Comparison of ENCODE assay signal across 25 mouse cellular contexts in the genomic region with DNA sequence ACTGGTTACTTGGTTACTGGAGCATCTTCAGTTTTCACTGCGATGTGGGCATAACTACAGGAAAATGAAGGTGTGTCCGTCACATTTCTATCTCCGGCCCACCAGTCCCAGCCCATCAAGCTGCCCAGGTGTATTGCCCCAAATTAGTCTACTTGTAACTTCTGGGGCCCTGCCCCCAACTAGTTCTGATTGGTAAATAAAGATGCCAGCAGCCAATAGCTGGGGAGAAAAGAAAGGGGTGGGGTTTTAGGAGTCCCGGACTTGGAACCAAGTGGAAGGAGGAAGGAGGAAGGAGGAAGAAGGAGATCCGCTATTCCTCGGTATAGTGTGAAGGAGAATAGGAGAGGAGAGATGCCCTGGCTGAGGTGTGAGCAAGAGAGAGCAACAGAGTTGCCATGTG.
DNase-seq lines count a peak whose midpoint lies in the region; ATAC-seq and TF ChIP-seq lines count a peak whose summit lies in the region.
"Had no signal": no experiment of that assay in that cellular context is flagged by ENCODE, and none has a peak within 500 bp of the region (broad histone marks: within the 10 kb centered on the region; RNA-seq: fewer than 3 reads in every experiment).

No protein-coding gene starts in this region.

- no peak overlapping the region for H3K9ac ChIP-seq in intestine, postnatal 0 days (ENCODE audit: low read depth, low read length)
- H3K9ac ChIP-seq in intestine, embryonic 16.5 days (ENCODE audit: low read depth, low read length), result no peak overlapping the region
- no peak overlapping the region for H3K9ac ChIP-seq in ES-E14 (ENCODE audit: insufficient read depth, low read depth, low read length, poor library complexity, severe bottlenecking)
- H3K9ac ChIP-seq: embryonic facial prominence, embryonic 12.5 days; embryonic facial prominence, embryonic 15.5 days; forebrain, embryonic 15.5 days; heart, embryonic 13.5 days; hindbrain, embryonic 14.5 days had no signal

- peak; percentile 75 for DNase-seq in A20 (ENCODE audit: low read depth, low spot score)
- no peak for DNase-seq in ES-E14 (ENCODE audit: low read depth, low spot score)
- DNase-seq in ZHBTc4 (ENCODE audit: low read depth, low spot score), result peak; percentile 43
- no peak for DNase-seq in ovary, postnatal 14 days (ENCODE audit: low spot score)
- no peak for DNase-seq in MN1 (ENCODE audit: low spot score)
- DNase-seq: adrenal gland, adult 2 months; adrenal gland, postnatal 14 days; B cell, adult 2 months; cerebellum, adult 11 months; cerebellum, adult 2 months; cerebellum, adult 9-11 months; cerebellum, postnatal 25 days; gastrocnemius, postnatal 25 days; heart, adult 2 months; heart, postnatal 14 days; heart, postnatal 4 days had no signal

- no peak overlapping the region for H3K4me2 ChIP-seq in intestine, postnatal 0 days (replicated peaks; ENCODE audit: low read depth)
- no peak overlapping the region for H3K4me2 ChIP-seq in intestine, embryonic 16.5 days (ENCODE audit: low read depth, low read length)
- H3K4me2 ChIP-seq: embryonic facial prominence, embryonic 12.5 days; embryonic facial prominence, embryonic 15.5 days; forebrain, embryonic 15.5 days; heart, embryonic 13.5 days; hindbrain, embryonic 14.5 days had no signal

- no peak overlapping the region for H3K4me3 ChIP-seq in intestine, postnatal 0 days (ENCODE audit: low read depth, low read length)
- no peak overlapping the region for H3K4me3 ChIP-seq in intestine, embryonic 16.5 days (ENCODE audit: low read length)
- peak overlapping the region in 1 of 2 experiments; percentile 40; a peak in 2 of 4 replicates for H3K4me3 ChIP-seq in ES-E14 (ENCODE audit: insufficient read depth in 1 of 2, low read depth in 1 of 2, low read length in 2 of 2, poor library complexity in 1 of 2, severe bottlenecking in 1 of 2)
- H3K4me3 ChIP-seq: embryonic facial prominence, embryonic 12.5 days; embryonic facial prominence, embryonic 15.5 days; forebrain, embryonic 15.5 days; heart, adult 2 months; heart, embryonic 10.5 days; heart, embryonic 13.5 days had no signal

- 0 out of 2 replicates have a peak, but pooled peaks have one; percentile 23 for ATAC-seq in intestine, postnatal 0 days
- no peak for ATAC-seq in intestine, embryonic 16.5 days
- ATAC-seq: forebrain, embryonic 15.5 days had no signal

- peaks cover 8% of the 10 kb centered on the region; the same call in 1 of the 2 replicates for H3K4me1 ChIP-seq in intestine, postnatal 0 days (replicated peaks; ENCODE audit: control insufficient read depth, insufficient read depth, low read length)
- peaks cover 15% of the 10 kb centered on the region for H3K4me1 ChIP-seq in intestine, embryonic 16.5 days (ENCODE audit: control insufficient read depth, insufficient read depth, low read length)
- H3K4me1 ChIP-seq in ES-E14 (ENCODE audit: control insufficient read depth in 2 of 2, insufficient read depth in 2 of 2, low read length in 2 of 2, poor library complexity in 1 of 2), result peaks cover 9 to 24% of the 10 kb centered on the region in 2 experiments; a peak in 3 of 4 replicates
- H3K4me1 ChIP-seq: forebrain, embryonic 15.5 days had no signal

- no peak overlapping the region for H3K27ac ChIP-seq in intestine, postnatal 0 days (ENCODE audit: low read depth, low read length)
- no peak overlapping the region for H3K27ac ChIP-seq in intestine, embryonic 16.5 days (ENCODE audit: low read length)
- H3K27ac ChIP-seq in ES-E14 (ENCODE audit: insufficient read depth, low read depth, low read length, poor library complexity, severe bottlenecking), result no peak overlapping the region
- H3K27ac ChIP-seq: embryonic facial prominence, embryonic 12.5 days; embryonic facial prominence, embryonic 15.5 days; forebrain, embryonic 15.5 days; heart, adult 2 months; heart, embryonic 10.5 days; heart, embryonic 13.5 days; hindbrain, embryonic 14.5 days had no signal

- H3K36me3 ChIP-seq in intestine, postnatal 0 days (ENCODE audit: control insufficient read depth, insufficient read depth), result no peaks in the 10 kb centered on the region
- no peaks in the 10 kb centered on the region for H3K36me3 ChIP-seq in intestine, embryonic 16.5 days (ENCODE audit: control insufficient read depth, insufficient read depth, low read length)
- no peaks in the 10 kb centered on the region for H3K36me3 ChIP-seq in ES-E14 (ENCODE audit: control insufficient read depth, insufficient read depth, low read length, poor library complexity, severe bottlenecking)
- H3K36me3 ChIP-seq: embryonic facial prominence, embryonic 12.5 days; embryonic facial prominence, embryonic 15.5 days; forebrain, embryonic 15.5 days; G1E; heart, embryonic 10.5 days; heart, embryonic 13.5 days had no signal

- TF ChIP-seq CTCF in intestine, postnatal 0 days (IDR thresholded peaks at IDR 0.05; ENCODE audit: low read depth), result no peak

- no peaks in the 10 kb centered on the region for H3K27me3 ChIP-seq in intestine, postnatal 0 days (replicated peaks; ENCODE audit: control insufficient read depth, insufficient read depth, low read length)
- H3K27me3 ChIP-seq in intestine, embryonic 16.5 days (replicated peaks; ENCODE audit: control insufficient read depth, insufficient read depth, low read length), result no peaks in the 10 kb centered on the region
- H3K27me3 ChIP-seq: embryonic facial prominence, embryonic 15.5 days; forebrain, embryonic 15.5 days had no signal

- in situ Hi-C loops in ES-E14 (cut with MboI; ENCODE audit: low sequenced_read_pairs in 2 of 2, unreplicated experiment in 2 of 2), result no loop called here

- 54% methylated on average over 6 of the region's 6 CpGs for WGBS in intestine, postnatal 0 days
- 58% methylated on average over 6 of the region's 6 CpGs for WGBS in intestine, embryonic 16.5 days

- no peaks in the 10 kb centered on the region for H3K9me3 ChIP-seq in intestine, postnatal 0 days (ENCODE audit: control insufficient read depth)
- no peaks in the 10 kb centered on the region for H3K9me3 ChIP-seq in intestine, embryonic 16.5 days (ENCODE audit: control insufficient read depth, low read length)
- no peaks in the 10 kb centered on the region for H3K9me3 ChIP-seq in ES-E14 (ENCODE audit: control insufficient read depth, insufficient read depth, low read depth, low read length)
- H3K9me3 ChIP-seq: embryonic facial prominence, embryonic 12.5 days; embryonic facial prominence, embryonic 15.5 days; forebrain, embryonic 15.5 days; G1E; heart, embryonic 10.5 days; heart, embryonic 13.5 days had no signal

TF ChIP-seq in ES-E14, 5 proteins besides CTCF, POLR2A, EP300 and RAD21:
- TF ChIP-seq MAFK (IDR thresholded peaks at IDR 0.05; ENCODE audit: insufficient read depth, low read depth, low read length), result no peak
- TF ChIP-seq HCFC1 (IDR thresholded peaks at IDR 0.05; ENCODE audit: borderline replicate concordance, insufficient read depth, low read length), result no peak
- TF ChIP-seq CHD2 (IDR thresholded peaks at IDR 0.05; ENCODE audit: low read depth, low read length), result peak; percentile 47; the same call in 1 of the 2 replicates
- no peak for TF ChIP-seq ZNF384 (IDR thresholded peaks at IDR 0.05; ENCODE audit: low read depth, low read length)
- no peak for TF ChIP-seq ZC3H11A (IDR thresholded peaks at IDR 0.05; ENCODE audit: borderline replicate concordance, low read depth, low read length)

Comparison
In these comparisons a context has a peak if more than half of its experiments do, and no peak if none do; other contexts are left out.
1. DNase-seq: peak in A20 (single experiment) and ZHBTc4 (single experiment); none in ES-E14 (single experiment), ovary, postnatal 14 days (single experiment) and MN1 (single experiment).